Mouse (Mus musculus) small intestine, adult 2 months (tissue): ENCODE measurements around the gene Gm17490.

Experiments
- CTCF ChIP-seq: fragments of 200-500 bp; IDR thresholded peaks from 2 replicates; pipeline ENCODE4 v1.5.1; 2012; ENCODE audit warnings: low read depth, mild to moderate bottlenecking, control low read depth, inconsistent platforms, low read length, moderate library complexity, mixed read lengths; ENCODE audit not compliant: insufficient replicate concordance, insufficient read length; ENCODE audit errors: extremely low read depth
- POLR2A ChIP-seq: fragments of 200-500 bp; IDR thresholded peaks from 2 replicates; pipeline ENCODE4 v1.6.1; 2012; ENCODE audit warnings: low read depth, mild to moderate bottlenecking, control low read depth, inconsistent platforms, low read length, moderate library complexity

- TF ChIP-seq POLR2A (no peak), CTCF (no peak)
Observed at GRCm38 (mm10) chr2:11623726-11624125, 2.3 kb downstream of the Gm17490 start.
